Mouse (Mus musculus) small intestine, adult 2 months (tissue): ENCODE results near the gene Ssh1. TPM values are rescaled to one million over a fixed set of nuclear protein-coding genes. Genes with fewer than 3 reads are reported as not detected.

ENCODE experiments used
- H3K27ac ChIP-seq: fragments of 200-500 bp; 2 replicates; pipeline ENCODE4 v1.5.1; 2012; ENCODE audit warnings: low read depth, low read length, control low read depth, inconsistent platforms; ENCODE audit not compliant: insufficient read depth
- H3K27me3 ChIP-seq: fragments of 200-500 bp; 2 replicates; pipeline ENCODE4 v1.6.1; 2012; ENCODE audit warnings: mild to moderate bottlenecking, moderate library complexity, low read length, inconsistent platforms; ENCODE audit not compliant: control insufficient read depth, insufficient read depth
- H3K36me3 ChIP-seq: fragments of 200-500 bp; 2 replicates; pipeline ENCODE4 v1.6.1; 2012; ENCODE audit warnings: mild to moderate bottlenecking, low read length, control low read depth, inconsistent platforms; ENCODE audit not compliant: control insufficient read depth, insufficient read depth
- H3K4me1 ChIP-seq: fragments of 200-500 bp; 2 replicates; pipeline ENCODE4 v1.6.1; 2012; ENCODE audit warnings: low read length, inconsistent platforms, mixed read lengths; ENCODE audit not compliant: control insufficient read depth, insufficient read depth, insufficient read length
- H3K4me3 ChIP-seq: fragments of 200-500 bp; 2 replicates; pipeline ENCODE4 v1.5.1; 2012; ENCODE audit warnings: low read depth, mild to moderate bottlenecking, control low read depth, inconsistent platforms, low read length, moderate library complexity
- CTCF ChIP-seq: fragments of 200-500 bp; IDR thresholded peaks from 2 replicates; pipeline ENCODE4 v1.5.1; 2012; ENCODE audit warnings: low read depth, mild to moderate bottlenecking, control low read depth, inconsistent platforms, low read length, moderate library complexity, mixed read lengths; ENCODE audit not compliant: insufficient replicate concordance, insufficient read length; ENCODE audit errors: extremely low read depth
- POLR2A ChIP-seq: fragments of 200-500 bp; IDR thresholded peaks from 2 replicates; pipeline ENCODE4 v1.6.1; 2012; ENCODE audit warnings: low read depth, mild to moderate bottlenecking, control low read depth, inconsistent platforms, low read length, moderate library complexity
- WGBS: fragments of 180-500 bp; shearing (Covaris S2); methylation state at CpG from one replicate; pipeline ENCODE4 v1.1.7; 2018; 5-methylcytosine and 5-hydroxymethylcytosine counted together
- polyA plus RNA-seq: library from polyadenylated mRNA; depleted of rRNA; stranded (reverse); fragments of >200 nt; gene quantifications from 2 replicates; pipeline ENCODE4 v1.2.3, GENCODE M21; 2012; rRNA removed

Ssh1 gene
- 6.7 and 11.3 TPM in 2 replicates for polyA plus RNA-seq

DNA sequence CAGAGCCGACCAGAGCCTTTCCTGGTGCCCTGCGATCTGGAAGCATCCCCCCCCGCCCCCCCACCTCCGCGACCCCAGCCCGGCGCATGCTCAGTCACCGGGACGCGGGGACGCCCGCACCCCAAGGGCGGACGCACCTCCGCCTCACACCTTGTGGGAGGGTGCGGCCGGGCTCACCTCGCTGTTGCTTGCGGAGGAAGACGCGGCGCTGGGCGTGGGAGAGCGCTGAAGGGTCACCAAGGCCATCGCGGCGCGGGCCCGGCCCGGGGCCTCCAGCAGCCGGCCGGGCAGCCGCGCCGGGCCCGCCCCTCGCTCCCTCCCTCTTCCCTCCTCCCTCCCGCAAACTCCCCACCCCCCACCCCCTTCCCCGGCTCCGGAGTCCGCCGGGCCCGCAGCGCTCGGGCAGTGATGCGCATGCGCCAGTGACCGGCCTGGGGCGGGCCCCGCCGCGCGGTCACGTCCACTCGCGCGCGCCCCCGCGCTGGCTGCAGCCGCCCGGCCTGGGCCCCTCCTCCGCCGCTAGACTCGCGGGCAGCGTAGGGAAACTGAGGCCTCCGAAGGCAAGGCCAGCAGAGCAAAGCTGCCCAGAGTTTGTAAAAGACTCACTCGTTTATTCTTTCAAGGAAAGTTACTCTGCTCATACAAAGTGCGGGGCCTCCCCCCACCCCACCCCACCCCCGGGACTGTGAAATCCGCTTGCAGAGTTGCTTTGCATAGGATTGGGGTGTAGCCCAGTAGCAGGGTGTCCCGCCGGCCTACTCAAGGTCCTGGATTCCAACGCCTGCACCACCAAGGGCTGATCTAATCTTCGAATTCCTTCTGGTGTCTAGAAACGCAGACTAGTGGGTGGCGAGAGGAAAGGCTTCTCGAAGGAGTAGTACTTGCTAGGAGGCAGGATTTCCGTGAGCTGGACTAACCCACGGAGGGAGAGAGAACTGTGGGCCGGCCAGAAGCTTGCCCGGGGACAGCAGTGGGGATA, at the start of gene Ssh1:
Gene Ssh1, minus strand, starts transcription at position 408 of the 979 bp plus-strand sequence.
- TF ChIP-seq POLR2A (no peak), CTCF (no peak)
- H3K4me1 ChIP-seq: peaks cover 17% of the 10 kb centered on the region
- H3K27ac ChIP-seq: peak within 1 kb of the TSS; percentile 83
- H3K27me3 ChIP-seq: no peaks in the 10 kb centered on the region
- WGBS: 2% methylated on average over 81 of the region's 83 CpGs
- no peaks in the 10 kb centered on the region for H3K36me3 ChIP-seq
- peak within 1 kb of the TSS; percentile 79 for H3K4me3 ChIP-seq

DNA sequence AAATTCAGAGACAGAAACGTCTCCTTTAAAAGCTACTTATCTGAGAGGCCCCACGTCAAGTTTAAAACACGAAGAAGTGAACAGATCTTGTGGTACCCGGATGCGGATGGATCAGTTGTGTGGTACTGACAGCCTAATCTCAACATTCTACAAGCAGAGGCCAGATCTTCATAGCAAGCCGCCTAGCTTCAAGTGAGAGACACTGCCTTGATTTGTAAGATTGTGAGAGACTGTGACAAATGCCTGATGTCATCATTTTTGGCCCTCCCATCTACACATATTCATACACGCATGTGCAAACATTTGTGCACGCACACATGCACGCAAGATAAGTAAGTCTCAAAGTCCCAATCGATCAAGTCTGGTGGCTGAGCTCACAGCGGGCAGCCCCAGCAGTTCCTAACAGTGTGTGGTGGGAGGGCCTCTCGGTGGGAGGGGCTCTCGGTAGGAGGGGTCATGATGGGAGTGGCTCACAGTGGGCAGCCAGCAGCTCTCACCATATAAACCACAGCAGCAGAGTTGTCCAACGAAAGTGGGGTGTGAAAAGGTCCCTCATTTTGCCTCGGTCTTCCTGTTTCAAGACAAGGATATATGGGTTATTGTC, 47.7 kb upstream of the Ssh1 start:
- H3K27ac ChIP-seq: peak overlapping the region; percentile 62; the same call in 1 of the 2 replicates
- 5% methylated on average over 15 of the region's 15 CpGs for WGBS

DNA sequence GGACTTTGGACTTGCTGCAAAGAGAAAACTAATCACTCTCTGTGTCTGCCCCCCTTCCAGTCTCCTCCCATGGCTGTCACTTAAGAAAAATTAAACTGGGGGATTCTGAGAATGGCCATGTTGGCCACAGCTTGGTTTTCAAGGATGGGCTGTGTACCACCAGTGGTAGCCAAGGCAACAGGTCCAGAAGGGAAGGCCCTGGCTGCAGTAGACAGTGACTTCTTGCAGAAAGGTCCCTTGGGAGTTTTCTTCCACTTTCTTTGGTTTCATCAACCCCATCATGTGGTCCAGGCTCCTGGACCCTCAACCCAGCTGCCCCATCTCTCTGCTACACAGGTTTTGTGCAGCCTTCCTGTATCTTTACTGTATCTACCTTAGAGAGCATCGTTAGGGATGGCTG, 47.2 kb upstream of the Ssh1 start:
- Histone ChIP-seq H3K36me3 (no peaks in the 10 kb centered on the region), H3K4me1 (peaks cover 13% of the 10 kb centered on the region; the same call in 1 of the 2 replicates), H3K27me3 (no peaks in the 10 kb centered on the region), H3K27ac (peak overlapping the region; percentile 62; the same call in 1 of the 2 replicates), H3K4me3 (no peak overlapping the region)
- TF ChIP-seq POLR2A: no peak
- no peak for TF ChIP-seq CTCF
- 37% methylated on average over 1 of the region's 1 CpGs for WGBS

More for the DNA sequence above, 47.7 kb upstream of the Ssh1 start:
- no peaks in the 10 kb centered on the region for H3K27me3 ChIP-seq
- no peak overlapping the region for H3K4me3 ChIP-seq
- no peak for TF ChIP-seq CTCF
- no peak for TF ChIP-seq POLR2A
- H3K4me1 ChIP-seq: peaks cover 13% of the 10 kb centered on the region; the same call in 1 of the 2 replicates
- no peaks in the 10 kb centered on the region for H3K36me3 ChIP-seq

GRCm38 (mm10) chr5:114040508-114040907, 46.8 kb upstream of the Ssh1 start:
- WGBS: 15% methylated on average over 8 of the region's 8 CpGs

GRCm38 (mm10) chr5:114035111-114035510, 41.4 kb upstream of the Ssh1 start:
- H3K4me3 ChIP-seq: no peak overlapping the region
- no peaks in the 10 kb centered on the region for H3K27me3 ChIP-seq
- H3K27ac ChIP-seq: no peak overlapping the region
- peaks cover 3% of the 10 kb centered on the region; the same call in 1 of the 2 replicates for H3K4me1 ChIP-seq
- no peaks in the 10 kb centered on the region for H3K36me3 ChIP-seq
- WGBS: 69% methylated on average over 10 of the region's 10 CpGs
- TF ChIP-seq POLR2A: no peak
- no peak for TF ChIP-seq CTCF

More at GRCm38 (mm10) chr5:114040508-114040907, 46.8 kb upstream of the Ssh1 start:
- no peaks in the 10 kb centered on the region for H3K36me3 ChIP-seq
- no peaks in the 10 kb centered on the region for H3K27me3 ChIP-seq
- no peak overlapping the region for H3K4me3 ChIP-seq
- H3K4me1 ChIP-seq: peaks cover 13% of the 10 kb centered on the region; the same call in 1 of the 2 replicates
- H3K27ac ChIP-seq: no peak overlapping the region
- TF ChIP-seq CTCF (no peak), POLR2A (no peak)

DNA sequence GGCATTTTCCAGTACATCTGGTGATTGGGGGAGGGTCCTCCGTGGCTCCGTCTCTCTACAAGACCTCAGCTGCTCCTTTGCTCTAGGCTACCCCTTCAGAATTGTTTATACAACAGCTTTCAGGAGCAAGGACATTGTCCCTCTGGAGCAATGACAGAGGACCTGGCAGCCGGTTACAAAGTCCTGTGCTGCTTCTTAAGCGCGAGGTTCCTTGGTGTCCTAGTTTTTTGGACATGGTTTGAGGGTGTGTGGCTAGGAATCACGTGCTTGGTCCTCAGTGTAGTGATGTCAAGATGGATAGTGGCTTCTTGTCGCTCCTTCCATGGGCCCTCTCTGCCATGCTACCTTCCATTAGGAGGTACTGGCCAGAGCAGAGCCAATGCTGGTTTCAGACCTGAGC, 40.7 kb upstream of the Ssh1 start:
- TF ChIP-seq POLR2A (no peak), CTCF (no peak)
- H3K4me1 ChIP-seq: peaks cover 3% of the 10 kb centered on the region; the same call in 1 of the 2 replicates
- no peak overlapping the region for H3K4me3 ChIP-seq
- H3K27ac ChIP-seq: no peak overlapping the region
- no peaks in the 10 kb centered on the region for H3K36me3 ChIP-seq
- H3K27me3 ChIP-seq: no peaks in the 10 kb centered on the region
- WGBS: 76% methylated on average over 7 of the region's 7 CpGs
